Mouse (Mus musculus): ENCODE data around the gene Epb41l5. TPM values are rescaled to one million over a fixed set of nuclear protein-coding genes. Genes with fewer than 3 reads are reported as not detected.

The Epb41l5 gene
- polyA plus RNA-seq, 1 experiment from 2014 or later = 11.8 TPM

GRCm38 (mm10) chr1:119545671-119546070 lies 103.1 kb downstream of the Epb41l5 start:
- Histone ChIP-seq H3K4me3 (replicated peaks) (no peak overlapping the region), H3K9me3 (replicated peaks) (no peaks in the 10 kb centered on the region), H3K4me2 (no peak overlapping the region), H3K36me3 (peaks cover 7% of the 10 kb centered on the region; the same call in 1 of the 2 replicates), H3K9ac (no peak overlapping the region), H3K27me3 (no peaks in the 10 kb centered on the region), H3K27ac (no peak overlapping the region), H3K4me1 (replicated peaks) (peaks cover 26% of the 10 kb centered on the region)
- WGBS (ENCODE audit: insufficient replicate concordance) = 78% methylated on average over 4 of the region's 4 CpGs
- DNase-seq = no peak
- no peak for ATAC-seq (ENCODE audit: low read depth)

GRCm38 (mm10) chr1:119545164-119545563 lies 103.6 kb downstream of the Epb41l5 start:
- WGBS (ENCODE audit: insufficient replicate concordance) = 12% methylated on average over 2 of the region's 2 CpGs
- Histone ChIP-seq H3K9ac (0 out of 2 replicates have a peak overlapping the region, but pooled peaks have one; percentile 11), H3K9me3 (replicated peaks) (no peaks in the 10 kb centered on the region), H3K4me3 (replicated peaks) (no peak overlapping the region), H3K4me2 (peak overlapping the region; percentile 21), H3K27ac (no peak overlapping the region), H3K4me1 (replicated peaks) (peaks cover 26% of the 10 kb centered on the region), H3K36me3 (peaks cover 7% of the 10 kb centered on the region; the same call in 1 of the 2 replicates), H3K27me3 (no peaks in the 10 kb centered on the region)
- peak; percentile 73 for ATAC-seq (ENCODE audit: low read depth)
- DNase-seq = peak; percentile 31

DNA sequence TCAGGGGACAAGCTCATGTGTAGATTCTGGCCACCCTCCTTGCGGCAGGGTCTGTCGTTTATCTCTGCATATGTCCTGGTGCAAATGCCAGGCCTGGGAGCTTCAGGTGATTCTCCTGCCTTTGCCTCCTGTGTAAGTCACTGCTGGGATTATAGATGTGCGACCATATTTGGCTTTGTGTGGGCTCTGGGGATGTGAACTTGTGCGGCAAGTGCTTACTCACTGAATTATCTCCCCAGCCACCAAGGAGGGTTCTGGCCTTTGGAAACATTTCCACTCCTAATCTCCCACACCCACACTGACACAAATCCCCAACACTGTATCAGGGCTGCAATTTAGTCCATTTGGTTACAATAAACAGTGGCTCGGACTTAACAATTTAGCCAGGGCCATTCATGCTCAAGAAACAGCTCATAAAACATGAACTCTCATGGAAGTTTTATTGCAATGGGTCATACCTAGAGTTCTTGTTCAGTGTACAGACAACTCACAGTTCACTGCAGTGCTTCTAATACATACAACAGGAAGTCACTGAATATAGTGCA lies 104.1 kb downstream of the Epb41l5 start:
- 0 out of 2 replicates have a peak, but pooled peaks cover 4% of the 10 kb centered on the region for H3K36me3 ChIP-seq
- no peak for DNase-seq
- H3K9ac ChIP-seq = 0 out of 2 replicates have a peak overlapping the region, but pooled peaks have one; percentile 11
- H3K4me1 ChIP-seq (replicated peaks) = peaks cover 26% of the 10 kb centered on the region
- no peak overlapping the region for H3K4me3 ChIP-seq (replicated peaks)
- WGBS (ENCODE audit: insufficient replicate concordance) = 62% methylated on average over 5 of the region's 5 CpGs
- 0 out of 2 replicates have a peak overlapping the region, but pooled peaks have one; percentile 16 for H3K27ac ChIP-seq
- ATAC-seq (ENCODE audit: low read depth) = peak; percentile 21; the same call in 1 of the 2 replicates
- H3K4me2 ChIP-seq = peak overlapping the region; percentile 21
- no peaks in the 10 kb centered on the region for H3K9me3 ChIP-seq (replicated peaks)
- no peaks in the 10 kb centered on the region for H3K27me3 ChIP-seq

- peaks cover 26% of the 10 kb centered on the region for H3K4me1 ChIP-seq (replicated peaks)
- no peak for ATAC-seq (ENCODE audit: low read depth)
- DNase-seq = no peak
- no peak overlapping the region for H3K9ac ChIP-seq
- no peak overlapping the region; the same call in 1 of the 2 replicates for H3K27ac ChIP-seq
- H3K27me3 ChIP-seq = no peaks in the 10 kb centered on the region
- H3K4me2 ChIP-seq = no peak overlapping the region
- no peak overlapping the region for H3K4me3 ChIP-seq (replicated peaks)
- H3K36me3 ChIP-seq = 0 out of 2 replicates have a peak, but pooled peaks cover 4% of the 10 kb centered on the region
- 80% methylated on average over 6 of the region's 6 CpGs for WGBS (ENCODE audit: insufficient replicate concordance)
- no peaks in the 10 kb centered on the region for H3K9me3 ChIP-seq (replicated peaks)
Observed at GRCm38 (mm10) chr1:119543316-119543715, 105.5 kb downstream of the Epb41l5 start.

- Histone ChIP-seq H3K4me1 (replicated peaks) (peaks cover 26% of the 10 kb centered on the region), H3K4me3 (replicated peaks) (no peak overlapping the region), H3K9ac (no peak overlapping the region), H3K4me2 (no peak overlapping the region), H3K27ac (0 out of 2 replicates have a peak overlapping the region, but pooled peaks have one; percentile 20), H3K9me3 (replicated peaks) (no peaks in the 10 kb centered on the region), H3K36me3 (no peaks in the 10 kb centered on the region), H3K27me3 (no peaks in the 10 kb centered on the region)
- WGBS (ENCODE audit: insufficient replicate concordance) = 52% methylated on average over 2 of the region's 3 CpGs
- no peak for DNase-seq
- ATAC-seq (ENCODE audit: low read depth) = no peak
Observed at GRCm38 (mm10) chr1:119541570-119541969, 107.2 kb downstream of the Epb41l5 start.

GRCm38 (mm10) chr1:119540836-119541557 lies 107.8 kb downstream of the Epb41l5 start:
- Histone ChIP-seq H3K4me3 (replicated peaks) (no peak overlapping the region), H3K4me2 (no peak overlapping the region), H3K9ac (no peak overlapping the region), H3K9me3 (replicated peaks) (no peaks in the 10 kb centered on the region), H3K27me3 (no peaks in the 10 kb centered on the region), H3K27ac (peak overlapping the region; percentile 80), H3K36me3 (no peaks in the 10 kb centered on the region), H3K4me1 (replicated peaks) (peaks cover 26% of the 10 kb centered on the region)
- DNase-seq (no peak), ATAC-seq (ENCODE audit: low read depth) (peak; percentile 61)
- 75% methylated on average over 9 of the region's 9 CpGs for WGBS (ENCODE audit: insufficient replicate concordance)

- ATAC-seq (ENCODE audit: low read depth) (no peak), DNase-seq (no peak)
- no peak overlapping the region for H3K4me2 ChIP-seq
- H3K9me3 ChIP-seq (replicated peaks) = no peaks in the 10 kb centered on the region
- no peak overlapping the region for H3K27ac ChIP-seq
- no peak overlapping the region for H3K9ac ChIP-seq
- no peaks in the 10 kb centered on the region for H3K27me3 ChIP-seq
- no peaks in the 10 kb centered on the region for H3K36me3 ChIP-seq
- no peak overlapping the region for H3K4me3 ChIP-seq (replicated peaks)
- peaks cover 8% of the 10 kb centered on the region for H3K4me1 ChIP-seq (replicated peaks)
- WGBS (ENCODE audit: insufficient replicate concordance) = 44% methylated on average over 2 of the region's 2 CpGs
Observed at GRCm38 (mm10) chr1:119539252-119539651, 109.5 kb downstream of the Epb41l5 start.

DNA sequence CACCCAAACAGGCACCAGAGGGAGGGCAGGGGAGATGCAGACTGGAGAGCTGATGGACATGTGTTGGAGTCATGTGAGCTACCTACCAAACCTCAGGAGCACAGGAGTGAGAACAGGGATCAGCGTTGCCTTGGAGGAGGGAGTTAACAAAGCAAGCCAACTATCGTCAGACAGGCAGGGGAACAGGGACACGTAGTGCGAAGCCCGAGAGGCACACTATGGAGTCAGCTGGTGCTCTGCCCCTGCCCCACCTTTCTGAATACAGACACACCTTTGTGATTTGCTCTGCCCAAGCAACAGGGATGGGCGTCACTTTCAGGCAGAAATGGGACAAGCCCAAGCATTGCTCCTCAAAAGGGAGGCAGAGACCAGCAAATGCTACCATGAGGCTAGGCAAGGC lies 111.1 kb downstream of the Epb41l5 start:
- ATAC-seq (ENCODE audit: low read depth) (no peak), DNase-seq (no peak)
- Histone ChIP-seq H3K27ac (no peak overlapping the region), H3K9ac (no peak overlapping the region), H3K9me3 (replicated peaks) (no peaks in the 10 kb centered on the region), H3K4me3 (replicated peaks) (no peak overlapping the region), H3K27me3 (no peaks in the 10 kb centered on the region), H3K36me3 (no peaks in the 10 kb centered on the region), H3K4me2 (no peak overlapping the region), H3K4me1 (replicated peaks) (no peaks in the 10 kb centered on the region)
- WGBS (ENCODE audit: insufficient replicate concordance) = 84% methylated on average over 6 of the region's 6 CpGs

- DNase-seq (no peak), ATAC-seq (ENCODE audit: low read depth) (no peak)
- H3K9me3 ChIP-seq (replicated peaks) = no peaks in the 10 kb centered on the region
- 64% methylated on average over 2 of the region's 2 CpGs for WGBS (ENCODE audit: insufficient replicate concordance)
- no peak overlapping the region for H3K27ac ChIP-seq
- H3K36me3 ChIP-seq = no peaks in the 10 kb centered on the region
- no peak overlapping the region for H3K4me2 ChIP-seq
- no peak overlapping the region for H3K4me3 ChIP-seq (replicated peaks)
- no peaks in the 10 kb centered on the region for H3K4me1 ChIP-seq (replicated peaks)
- no peaks in the 10 kb centered on the region for H3K27me3 ChIP-seq
- no peak overlapping the region for H3K9ac ChIP-seq
Observed at GRCm38 (mm10) chr1:119536122-119536521, 112.7 kb downstream of the Epb41l5 start.

DNA sequence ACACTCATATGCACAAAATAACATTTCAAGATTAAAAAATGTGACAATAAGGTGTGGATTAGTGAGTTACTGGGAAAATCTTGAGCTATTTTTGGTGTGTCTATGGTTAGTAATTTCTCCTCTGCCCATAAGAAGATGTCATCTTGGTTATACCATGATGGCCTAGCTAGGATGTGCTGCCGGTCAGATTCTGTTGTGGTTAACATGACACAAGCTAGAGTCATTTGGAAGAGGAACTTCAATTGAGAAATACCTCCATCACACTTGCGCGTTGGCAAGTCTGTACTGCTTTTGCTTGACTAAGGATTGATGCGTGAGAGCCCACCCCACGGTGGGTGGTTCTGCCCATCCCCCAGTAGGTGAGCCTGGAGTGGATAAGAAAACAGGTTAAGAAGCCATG lies 114.5 kb downstream of the Epb41l5 start:
- Histone ChIP-seq H3K27me3 (no peaks in the 10 kb centered on the region), H3K36me3 (no peaks in the 10 kb centered on the region; the same call in 1 of the 2 replicates), H3K4me1 (replicated peaks) (no peaks in the 10 kb centered on the region), H3K4me2 (no peak overlapping the region), H3K4me3 (replicated peaks) (no peak overlapping the region), H3K27ac (no peak overlapping the region), H3K9ac (no peak overlapping the region), H3K9me3 (replicated peaks) (0 out of 2 replicates have a peak, but pooled peaks cover under 1% of the 10 kb centered on the region)
- no peak for ATAC-seq (ENCODE audit: low read depth)
- 55% methylated on average over 5 of the region's 5 CpGs for WGBS (ENCODE audit: insufficient replicate concordance)
- DNase-seq = no peak

DNA sequence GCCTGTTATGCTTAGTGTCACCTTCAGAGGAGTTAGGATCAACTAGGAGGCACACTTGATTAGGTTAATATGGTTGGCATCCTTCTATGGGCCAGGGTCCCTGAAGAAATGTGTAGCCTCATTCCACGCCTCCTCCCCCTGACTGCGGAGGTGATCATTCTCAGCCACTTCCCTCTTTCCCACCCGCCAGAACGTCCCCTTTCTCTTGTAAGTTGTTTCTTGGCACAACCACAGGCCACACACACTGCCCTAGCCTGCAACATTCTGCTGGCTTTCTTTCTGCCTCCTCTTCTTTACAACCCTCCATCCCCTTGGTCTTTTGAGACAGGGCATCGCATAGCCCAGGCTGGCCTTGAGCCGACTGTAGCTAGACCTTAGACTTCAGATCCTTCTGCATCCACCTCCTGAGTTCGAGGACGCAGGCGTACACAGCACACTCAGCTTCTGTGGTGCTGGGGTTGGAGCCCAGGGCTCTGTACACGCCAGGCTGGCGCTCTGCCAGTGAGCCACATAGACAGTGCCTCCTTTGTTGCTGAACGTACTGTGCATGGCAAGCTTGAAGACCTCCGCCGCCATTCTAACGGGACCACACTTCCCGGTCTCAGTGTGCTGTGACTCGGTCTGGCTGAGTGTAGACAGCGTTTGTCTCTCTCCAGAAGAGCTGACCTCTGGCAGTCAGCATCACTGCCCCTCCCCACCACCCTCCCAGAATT lies 115.6 kb downstream of the Epb41l5 start:
- H3K4me3 ChIP-seq (replicated peaks) = no peak overlapping the region
- H3K36me3 ChIP-seq = peaks cover 10% of the 10 kb centered on the region
- no peak overlapping the region for H3K9ac ChIP-seq
- no peak overlapping the region for H3K27ac ChIP-seq
- no peak overlapping the region for H3K4me2 ChIP-seq
- no peak for DNase-seq
- ATAC-seq (ENCODE audit: low read depth) = no peak
- 78% methylated on average over 18 of the region's 18 CpGs for WGBS (ENCODE audit: insufficient replicate concordance)
- no peaks in the 10 kb centered on the region for H3K27me3 ChIP-seq
- H3K4me1 ChIP-seq (replicated peaks) = no peaks in the 10 kb centered on the region
- 0 out of 2 replicates have a peak, but pooled peaks cover 8% of the 10 kb centered on the region for H3K9me3 ChIP-seq (replicated peaks)
